Mouse (Mus musculus) frontal cortex, adult 2 months (tissue): ENCODE data around the gene Aldh1l1. TPM values are rescaled to one million over a fixed set of nuclear protein-coding genes. Genes with fewer than 3 reads are reported as not detected.

Experiments
- DNase-seq, 2 experiments: peaks; one replicate each; pipeline ENCODE4 v3.0.0; 2022; ENCODE audit warnings: low spot score in 1 of 2; ENCODE audit errors: extremely low spot score in 1 of 2
- polyA plus RNA-seq: library from polyadenylated mRNA; depleted of rRNA; stranded (reverse); fragments of >200 nt; gene quantifications from 2 replicates; pipeline ENCODE4 v1.2.3, GENCODE M21; 2012

Aldh1l1 gene
- polyA plus RNA-seq, 1 experiment: 51.6 TPM

GRCm38 (mm10) chr6:90470947-90471541 is 15.2 kb upstream of the Aldh1l1 start:
- DNase-seq: peak in 1 of 2 experiments; percentile 40

GRCm38 (mm10) chr6:90472079-90472478 is 14.1 kb upstream of the Aldh1l1 start:
- DNase-seq: no peak

- no peak for DNase-seq
Observed at GRCm38 (mm10) chr6:90472697-90473096, 13.5 kb upstream of the Aldh1l1 start.

GRCm38 (mm10) chr6:90473630-90474360 is 12.4 kb upstream of the Aldh1l1 start:
- DNase-seq: no peak

GRCm38 (mm10) chr6:90474361-90474750 is 11.9 kb upstream of the Aldh1l1 start:
- DNase-seq: no peak

GRCm38 (mm10) chr6:90475176-90475853 is 10.9 kb upstream of the Aldh1l1 start:
- no peak for DNase-seq

GRCm38 (mm10) chr6:90475854-90476212 is 10.4 kb upstream of the Aldh1l1 start:
- no peak for DNase-seq

GRCm38 (mm10) chr6:90476941-90477518 is 9.2 kb upstream of the Aldh1l1 start:
- peak in 1 of 2 experiments; percentile 71 for DNase-seq

- no peak for DNase-seq
Observed at GRCm38 (mm10) chr6:90484249-90484648, 2.0 kb upstream of the Aldh1l1 start.

- DNase-seq: no peak
Observed at GRCm38 (mm10) chr6:90484876-90485275, 1.4 kb upstream of the Aldh1l1 start.

GRCm38 (mm10) chr6:90487531-90487930 is 1.3 kb downstream of the Aldh1l1 start:
- DNase-seq: no peak

- DNase-seq: no peak
Observed at GRCm38 (mm10) chr6:90489532-90489931, 3.3 kb downstream of the Aldh1l1 start.

GRCm38 (mm10) chr6:90490976-90491375 is 4.7 kb downstream of the Aldh1l1 start:
- DNase-seq: peak in 1 of 2 experiments; percentile 53

- DNase-seq: no peak
Observed at GRCm38 (mm10) chr6:90491956-90492744, 5.9 kb downstream of the Aldh1l1 start.

- DNase-seq: no peak
Observed at GRCm38 (mm10) chr6:90494155-90494554, 7.9 kb downstream of the Aldh1l1 start.

GRCm38 (mm10) chr6:90494566-90494965 is 8.3 kb downstream of the Aldh1l1 start:
- DNase-seq: no peak

GRCm38 (mm10) chr6:90495282-90495912 is 9.2 kb downstream of the Aldh1l1 start:
- no peak for DNase-seq

- DNase-seq: no peak
Observed at GRCm38 (mm10) chr6:90496217-90496616, 10.0 kb downstream of the Aldh1l1 start.

GRCm38 (mm10) chr6:90499509-90499908 is 13.3 kb downstream of the Aldh1l1 start:
- DNase-seq: no peak
